Mouse (Mus musculus) MEL (cell line): ENCODE measurements around the gene Cpm.

ENCODE experiments used
- CTCF ChIP-seq, 3 experiments: IDR thresholded peaks in 2 of 3; conservative IDR thresholded peaks in 1 of 3; 2 replicates each; pipeline ENCODE4 v1.5.1; 2011 to 2012; ENCODE audit warnings: low read length in 3 of 3, low read depth in 2 of 3, mild to moderate bottlenecking in 2 of 3, improper control_type of control experiment in 1 of 3, inconsistent platforms in 1 of 3, mixed read lengths in 1 of 3, moderate library complexity in 1 of 3; ENCODE audit not compliant: control insufficient read depth in 1 of 3, insufficient read depth in 1 of 3, poor library complexity in 1 of 3, severe bottlenecking in 1 of 3
- EP300 ChIP-seq, 2 experiments: IDR thresholded peaks; 2 replicates each; pipeline ENCODE4 v1.6.1; 2011; ENCODE audit warnings: improper control_type of control experiment in 2 of 2, low read length in 2 of 2, low read depth in 1 of 2, mild to moderate bottlenecking in 1 of 2
- HCFC1 ChIP-seq: IDR thresholded peaks from 2 replicates; pipeline ENCODE4 v1.6.1; 2012; ENCODE audit warnings: low read depth, mild to moderate bottlenecking, inconsistent platforms, low read length, improper control_type of control experiment, moderate library complexity
- KAT2A ChIP-seq: conservative IDR thresholded peaks from 2 replicates; pipeline ENCODE4 v1.6.1; 2012; ENCODE audit warnings: low read depth, low read length, improper control_type of control experiment, inconsistent platforms
- MAFK ChIP-seq: IDR thresholded peaks from 2 replicates; pipeline ENCODE4 v1.6.1; 2011; ENCODE audit warnings: low read depth, mild to moderate bottlenecking, low read length, improper control_type of control experiment, borderline replicate concordance
- NRF1 ChIP-seq: IDR thresholded peaks from 2 replicates; pipeline ENCODE4 v1.6.1; 2014; ENCODE audit warnings: low read depth, mild to moderate bottlenecking, inconsistent platforms, low read length, improper control_type of control experiment, moderate library complexity; ENCODE audit not compliant: poor library complexity, insufficient read depth, severe bottlenecking
- POLR2A ChIP-seq, 2 experiments: IDR thresholded peaks; 2 replicates each; pipeline ENCODE4 v1.6.1; 2011 to 2012; ENCODE audit warnings: low read length in 2 of 2, mild to moderate bottlenecking in 2 of 2, control low read depth in 1 of 2, improper control_type of control experiment in 1 of 2, low read depth in 1 of 2, moderate library complexity in 1 of 2; ENCODE audit not compliant: control insufficient read depth in 1 of 2, insufficient read depth in 1 of 2, poor library complexity in 1 of 2
- POLR2AphosphoS5 ChIP-seq: IDR thresholded peaks from 2 replicates; pipeline ENCODE4 v1.6.1; 2012; ENCODE audit warnings: low read depth, borderline replicate concordance, mild to moderate bottlenecking, inconsistent platforms, low read length, moderate library complexity, mixed read lengths
- TAL1 ChIP-seq: IDR thresholded peaks from 2 replicates; pipeline ENCODE4 v1.6.1; 2012; ENCODE audit warnings: mild to moderate bottlenecking, inconsistent platforms, low read length, moderate library complexity, mixed read lengths
- USF2 ChIP-seq, 2 experiments: IDR thresholded peaks; 2 replicates each; pipeline ENCODE4 v1.6.1; 2011 to 2012; ENCODE audit warnings: improper control_type of control experiment in 2 of 2, low read length in 2 of 2, borderline replicate concordance in 1 of 2, inconsistent platforms in 1 of 2, low read depth in 1 of 2, mild to moderate bottlenecking in 1 of 2; ENCODE audit not compliant: insufficient read depth in 1 of 2

- TF ChIP-seq POLR2AphosphoS5, result no peak
- no peak for TF ChIP-seq CTCF (IDR thresholded peaks at IDR 0.05 in 2 of 3, conservative IDR thresholded peaks at IDR 0.05 in 1 of 3; ENCODE audit: control insufficient read depth in 1 of 3, insufficient read depth in 1 of 3, low read depth in 2 of 3, low read length in 3 of 3, poor library complexity in 1 of 3, severe bottlenecking in 1 of 3)
- TF ChIP-seq NRF1, result no peak
- TF ChIP-seq MAFK, result no peak
- no peak for TF ChIP-seq POLR2A (IDR thresholded peaks at IDR 0.05; ENCODE audit: control insufficient read depth in 1 of 2, insufficient read depth in 1 of 2, low read depth in 1 of 2, low read length in 2 of 2, poor library complexity in 1 of 2)
- TF ChIP-seq KAT2A, result no peak
- no peak for TF ChIP-seq EP300 (IDR thresholded peaks at IDR 0.05; ENCODE audit: low read depth in 1 of 2, low read length in 2 of 2)
- no peak for TF ChIP-seq USF2 (IDR thresholded peaks at IDR 0.05; ENCODE audit: borderline replicate concordance in 1 of 2, insufficient read depth in 1 of 2, low read depth in 1 of 2, low read length in 2 of 2)
- TF ChIP-seq TAL1, result no peak
- TF ChIP-seq HCFC1, result no peak
Measured at GRCm38 (mm10) chr10:117607051-117607803, 22.1 kb upstream of the Cpm start.
